Mouse (Mus musculus): ENCODE data around the gene B4galt7. TPM values are rescaled to one million over a fixed set of nuclear protein-coding genes. Genes with fewer than 3 reads are reported as not detected.
"Not testable (repeated sequence)": the region's sequence is repeated elsewhere in the genome, so short reads cannot be mapped to it uniquely, and the experiment has no call there.

The B4galt7 gene
- polyA plus RNA-seq, 1 experiment = 16.1 TPM

DNA sequence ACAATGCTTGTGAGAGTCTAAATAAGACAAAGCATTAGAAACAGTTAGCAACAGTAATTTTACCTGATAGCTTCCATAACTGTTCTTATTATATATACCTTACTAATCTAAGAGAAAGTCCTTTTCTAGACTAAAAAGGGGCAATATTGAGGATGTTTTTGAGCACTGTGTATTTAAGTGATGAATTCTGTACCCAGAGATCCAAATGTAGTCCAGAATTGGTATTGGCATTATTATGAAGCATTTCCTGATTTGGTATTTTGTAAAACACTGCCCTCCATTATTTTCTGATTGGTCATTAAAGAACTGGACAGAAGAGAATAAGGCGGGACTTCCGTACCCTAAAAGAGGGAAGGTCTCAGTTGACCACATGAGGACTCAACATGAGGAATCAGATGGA, 26.3 kb upstream of the B4galt7 start, which contains the start of gene Tmed9:
Tmed9 (plus strand) TSS at position 301 of the 400 bp plus-strand sequence.
- no peak for TF ChIP-seq FOSL1 (IDR thresholded peaks at IDR 0.05; ENCODE audit: insufficient read depth, low read length, poor library complexity, severe bottlenecking)
- no peak for TF ChIP-seq USF1 (IDR thresholded peaks at IDR 0.05; ENCODE audit: low read depth)
- no peak for TF ChIP-seq MYOD1 (IDR thresholded peaks at IDR 0.05; ENCODE audit: control insufficient read depth, insufficient read length, low read depth)
- no peak for TF ChIP-seq CEBPB (IDR thresholded peaks at IDR 0.05; ENCODE audit: low read depth)
- TF ChIP-seq CTCF (IDR thresholded peaks at IDR 0.05; ENCODE audit: control insufficient read depth, insufficient read depth, insufficient read length) = no peak
- no peak for TF ChIP-seq MAX (IDR thresholded peaks at IDR 0.05)
- TF ChIP-seq MYOG (IDR thresholded peaks at IDR 0.05; ENCODE audit: control insufficient read depth, extremely low read depth, insufficient read length) = no peak

DNA sequence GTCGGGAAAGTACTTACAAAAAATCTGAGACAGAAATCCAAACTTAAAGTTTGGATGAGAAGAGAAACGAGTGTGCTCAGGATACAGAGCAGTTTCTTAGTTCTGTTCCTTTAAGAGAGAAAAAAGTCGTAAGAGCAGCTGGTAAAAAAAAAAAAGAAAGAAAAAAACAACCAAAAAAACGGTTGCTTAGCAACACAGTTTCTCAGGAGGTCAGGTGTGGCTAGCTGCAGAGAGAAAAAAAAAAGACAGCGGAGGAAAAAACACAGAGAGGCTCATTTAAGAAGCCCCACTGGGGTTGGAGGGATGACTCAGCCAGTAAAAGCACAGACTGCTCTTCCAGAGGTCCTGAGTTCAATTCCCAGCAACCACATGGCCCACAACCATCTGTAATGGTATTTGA, 25.4 kb upstream of the B4galt7 start:
- no peak for TF ChIP-seq USF1 (IDR thresholded peaks at IDR 0.05; ENCODE audit: low read depth)
- no peak for TF ChIP-seq MAX (IDR thresholded peaks at IDR 0.05)
- TF ChIP-seq MYOD1 (IDR thresholded peaks at IDR 0.05; ENCODE audit: control insufficient read depth, insufficient read length, low read depth) = no peak
- TF ChIP-seq FOSL1 (IDR thresholded peaks at IDR 0.05; ENCODE audit: insufficient read depth, low read length, poor library complexity, severe bottlenecking) = no peak
- no peak for TF ChIP-seq CEBPB (IDR thresholded peaks at IDR 0.05; ENCODE audit: low read depth)
- TF ChIP-seq CTCF (IDR thresholded peaks at IDR 0.05; ENCODE audit: control insufficient read depth, insufficient read depth, insufficient read length) = no peak
- TF ChIP-seq MYOG (IDR thresholded peaks at IDR 0.05; ENCODE audit: control insufficient read depth, extremely low read depth, insufficient read length) = no peak
- Histone ChIP-seq H3ac (ENCODE audit: control insufficient read depth, insufficient read length, low read depth) (no peak overlapping the region), H3K27me3 (ENCODE audit: control insufficient read depth, insufficient read depth, insufficient read length) (no peaks in the 10 kb centered on the region), H3K79me3 (ENCODE audit: low read depth) (peaks cover 15% of the 10 kb centered on the region), H3K79me2 (ENCODE audit: control insufficient read depth, insufficient read depth) (peaks cover 29% of the 10 kb centered on the region), H3K36me3 (ENCODE audit: control insufficient read depth, insufficient read depth) (no peaks in the 10 kb centered on the region), H3K4me3 (ENCODE audit: insufficient read depth, poor library complexity, severe bottlenecking) (no peak overlapping the region)

More for the DNA sequence above, 26.3 kb upstream of the B4galt7 start, which contains the start of gene Tmed9:
- peaks cover 38% of the 10 kb centered on the region for H3K79me2 ChIP-seq (ENCODE audit: control insufficient read depth, insufficient read depth)
- no peaks in the 10 kb centered on the region for H3K27me3 ChIP-seq (ENCODE audit: control insufficient read depth, insufficient read depth, insufficient read length)
- no peak within 1 kb of the TSS for H3ac ChIP-seq (ENCODE audit: control insufficient read depth, insufficient read length, low read depth)
- H3K79me3 ChIP-seq (ENCODE audit: low read depth) = peaks cover 22% of the 10 kb centered on the region
- no peak within 1 kb of the TSS for H3K4me3 ChIP-seq (ENCODE audit: insufficient read depth, poor library complexity, severe bottlenecking)
- H3K36me3 ChIP-seq (ENCODE audit: control insufficient read depth, insufficient read depth) = peaks cover 1% of the 10 kb centered on the region

DNA sequence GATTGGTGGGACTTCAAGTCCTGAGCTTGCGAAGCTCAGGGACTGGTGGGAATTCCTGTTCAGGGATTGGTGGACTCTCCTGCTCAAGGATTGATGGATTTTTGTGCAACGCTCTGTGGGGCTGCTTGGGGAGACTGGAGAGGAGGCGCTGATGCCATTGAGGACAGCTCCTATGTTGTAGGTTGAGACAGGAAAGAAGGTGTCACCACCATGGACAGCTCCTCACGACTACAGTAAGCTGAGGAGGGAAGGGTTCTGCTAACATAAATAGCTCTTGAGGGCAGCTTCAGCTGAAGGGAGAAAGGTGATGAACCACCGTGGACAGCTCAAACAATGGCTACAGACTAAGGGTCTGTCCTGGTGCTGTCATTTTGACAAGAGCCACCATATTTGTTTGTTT, 23.8 kb upstream of the B4galt7 start:
- TF ChIP-seq USF1 (IDR thresholded peaks at IDR 0.05; ENCODE audit: low read depth) (no peak), MYOG (IDR thresholded peaks at IDR 0.05; ENCODE audit: control insufficient read depth, extremely low read depth, insufficient read length) (no peak)
- Histone ChIP-seq H3ac (ENCODE audit: control insufficient read depth, insufficient read length, low read depth) (no peak overlapping the region), H3K27me3 (ENCODE audit: control insufficient read depth, insufficient read depth, insufficient read length) (no peaks in the 10 kb centered on the region), H3K36me3 (ENCODE audit: control insufficient read depth, insufficient read depth) (no peaks in the 10 kb centered on the region), H3K79me2 (ENCODE audit: control insufficient read depth, insufficient read depth) (peaks cover 15% of the 10 kb centered on the region), H3K79me3 (ENCODE audit: low read depth) (peaks cover 2% of the 10 kb centered on the region), H3K4me3 (ENCODE audit: insufficient read depth, poor library complexity, severe bottlenecking) (no peak overlapping the region)

DNA sequence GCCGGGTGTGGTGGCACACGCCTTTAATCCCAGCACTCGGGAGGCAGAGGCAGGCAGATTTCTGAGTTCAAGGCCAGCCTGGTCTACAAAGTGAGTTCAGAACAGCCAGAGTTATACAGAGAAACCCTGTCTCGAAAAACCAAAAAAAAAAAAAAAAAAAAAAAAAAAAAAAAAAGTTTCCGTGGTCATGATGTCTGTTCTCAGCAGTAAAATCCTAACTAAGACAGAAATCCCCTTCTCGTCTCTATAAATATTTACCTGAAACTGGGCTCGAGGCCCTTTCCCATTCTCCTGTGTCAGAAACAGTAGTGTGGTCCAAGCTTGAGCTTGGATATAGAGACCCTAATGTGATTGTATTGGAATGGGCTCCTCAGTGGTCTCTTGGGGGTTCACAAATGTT, 22.8 kb upstream of the B4galt7 start:
- not testable (repeated sequence) for H3K4me3 ChIP-seq (ENCODE audit: insufficient read depth, poor library complexity, severe bottlenecking); H3K36me3 ChIP-seq (ENCODE audit: control insufficient read depth, insufficient read depth); H3ac ChIP-seq (ENCODE audit: control insufficient read depth, insufficient read length, low read depth); H3K79me2 ChIP-seq (ENCODE audit: control insufficient read depth, insufficient read depth); H3K79me3 ChIP-seq (ENCODE audit: low read depth); H3K27me3 ChIP-seq (ENCODE audit: control insufficient read depth, insufficient read depth, insufficient read length)

DNA sequence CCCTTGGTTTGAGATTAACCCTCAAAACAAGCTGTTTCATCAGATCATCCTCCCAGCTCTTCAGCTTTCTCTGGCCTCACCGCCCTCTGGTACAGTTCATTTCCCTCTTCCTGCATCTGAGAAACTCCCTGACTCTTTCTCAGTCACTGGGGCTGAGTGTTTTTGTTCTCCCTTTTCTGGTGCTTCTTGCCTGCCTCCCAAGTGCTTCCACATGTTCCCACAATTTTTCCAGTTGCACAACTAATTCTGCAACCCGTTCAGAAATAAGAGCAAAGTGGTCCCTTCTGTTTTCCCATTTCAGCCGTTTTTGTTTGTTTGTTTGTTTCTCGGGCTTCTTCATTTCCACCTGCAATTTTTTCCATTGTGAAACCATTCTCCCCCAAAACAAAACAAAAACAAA, 21.6 kb upstream of the B4galt7 start:
- H3K27me3 ChIP-seq (ENCODE audit: control insufficient read depth, insufficient read depth, insufficient read length) = no peaks in the 10 kb centered on the region
- no peak overlapping the region for H3ac ChIP-seq (ENCODE audit: control insufficient read depth, insufficient read length, low read depth)
- H3K4me3 ChIP-seq (ENCODE audit: insufficient read depth, poor library complexity, severe bottlenecking) = no peak overlapping the region
- no peaks in the 10 kb centered on the region for H3K79me3 ChIP-seq (ENCODE audit: low read depth)
- H3K36me3 ChIP-seq (ENCODE audit: control insufficient read depth, insufficient read depth) = no peaks in the 10 kb centered on the region
- TF ChIP-seq USF1 (IDR thresholded peaks at IDR 0.05; ENCODE audit: low read depth) = no peak
- no peak for TF ChIP-seq FOSL1 (IDR thresholded peaks at IDR 0.05; ENCODE audit: insufficient read depth, low read length, poor library complexity, severe bottlenecking)
- TF ChIP-seq CEBPB (IDR thresholded peaks at IDR 0.05; ENCODE audit: low read depth) = no peak
- TF ChIP-seq CTCF (IDR thresholded peaks at IDR 0.05; ENCODE audit: control insufficient read depth, insufficient read depth, insufficient read length) = no peak
- TF ChIP-seq MYOG (IDR thresholded peaks at IDR 0.05; ENCODE audit: control insufficient read depth, extremely low read depth, insufficient read length) = no peak
- TF ChIP-seq MYOD1 (IDR thresholded peaks at IDR 0.05; ENCODE audit: control insufficient read depth, insufficient read length, low read depth) = no peak
- no peak for TF ChIP-seq MAX (IDR thresholded peaks at IDR 0.05)
- H3K79me2 ChIP-seq (ENCODE audit: control insufficient read depth, insufficient read depth) = no peaks in the 10 kb centered on the region

DNA sequence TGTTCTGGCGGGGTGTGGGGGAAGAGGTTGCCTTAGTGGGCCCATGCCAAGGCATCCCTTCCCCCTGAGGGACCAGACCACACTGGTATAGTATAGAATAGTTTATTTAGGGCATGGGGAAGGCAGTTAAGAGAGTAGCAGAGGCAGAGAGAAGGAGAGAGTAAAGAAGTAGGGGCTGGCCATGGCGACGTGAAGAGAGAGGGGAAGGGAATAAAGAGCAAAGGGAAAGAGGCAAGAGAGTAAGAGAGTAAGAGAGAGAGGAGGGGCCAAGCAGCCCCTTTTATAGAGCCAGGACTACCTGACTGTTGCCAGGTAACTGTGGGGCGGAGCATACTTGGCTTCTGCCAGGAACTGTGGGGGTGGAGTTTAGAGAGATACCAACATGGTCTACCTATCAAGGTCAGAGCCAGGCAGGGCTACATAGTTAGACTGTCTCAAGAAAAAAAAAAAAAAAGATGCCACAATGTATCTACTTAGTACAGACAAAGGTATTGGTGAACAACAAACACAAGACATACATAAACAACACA, 7.7 kb upstream of the B4galt7 start:
- Histone ChIP-seq H3K79me3 (ENCODE audit: low read depth) (peaks cover 18% of the 10 kb centered on the region), H3ac (ENCODE audit: control insufficient read depth, insufficient read length, low read depth) (no peak overlapping the region), H3K36me3 (ENCODE audit: control insufficient read depth, insufficient read depth) (peaks cover 30% of the 10 kb centered on the region), H3K4me3 (ENCODE audit: insufficient read depth, poor library complexity, severe bottlenecking) (no peak overlapping the region), H3K27me3 (ENCODE audit: control insufficient read depth, insufficient read depth, insufficient read length) (no peaks in the 10 kb centered on the region), H3K79me2 (ENCODE audit: control insufficient read depth, insufficient read depth) (peaks cover 33% of the 10 kb centered on the region)
- TF ChIP-seq CTCF (IDR thresholded peaks at IDR 0.05; ENCODE audit: control insufficient read depth, insufficient read depth, insufficient read length) (no peak), FOSL1 (IDR thresholded peaks at IDR 0.05; ENCODE audit: insufficient read depth, low read length, poor library complexity, severe bottlenecking) (no peak), CEBPB (IDR thresholded peaks at IDR 0.05; ENCODE audit: low read depth) (no peak), USF1 (IDR thresholded peaks at IDR 0.05; ENCODE audit: low read depth) (no peak), MYOD1 (IDR thresholded peaks at IDR 0.05; ENCODE audit: control insufficient read depth, insufficient read length, low read depth) (no peak), MAX (IDR thresholded peaks at IDR 0.05) (no peak), MYOG (IDR thresholded peaks at IDR 0.05; ENCODE audit: control insufficient read depth, extremely low read depth, insufficient read length) (no peak)
